Mouse (Mus musculus): Measurements from ENCODE around the gene Aen. TPM values are rescaled to one million over a fixed set of nuclear protein-coding genes. Genes with fewer than 3 reads are reported as not detected.
A peak's percentile ranks its signal among the peaks of the same experiment; 100 is the strongest.

Aen gene
- polyA plus RNA-seq, 1 experiment from 2014 or later, result 38.7 TPM

GRCm38 (mm10) chr7:78881607-78882468 is 13.8 kb upstream of the Aen start:
- no peaks in the 10 kb centered on the region for H3K9me3 ChIP-seq
- H3K27me3 ChIP-seq, result peaks cover 54% of the 10 kb centered on the region
- peak overlapping the region; percentile 41 for H3K4me2 ChIP-seq
- no peaks in the 10 kb centered on the region for H3K36me3 ChIP-seq
- H3K4me3 ChIP-seq, result peak overlapping the region; percentile 22
- ATAC-seq (ENCODE audit: insufficient number of reproducible peaks, low FRiP score, low TSS enrichment, low read depth), result no peak
- WGBS, result 22% methylated on average over 14 of the region's 16 CpGs
- H3K4me1 ChIP-seq, result peaks cover 16% of the 10 kb centered on the region
- H3K9ac ChIP-seq, result no peak overlapping the region
- H3K27ac ChIP-seq, result no peak overlapping the region

- no peak for ATAC-seq (ENCODE audit: insufficient number of reproducible peaks, low FRiP score, low TSS enrichment, low read depth)
- 3% methylated on average over 23 of the region's 23 CpGs for WGBS
- no peak overlapping the region for H3K9ac ChIP-seq
Observed at GRCm38 (mm10) chr7:78882469-78882837, 13.2 kb upstream of the Aen start.

GRCm38 (mm10) chr7:78883016-78883725 is 12.5 kb upstream of the Aen start:
- H3K4me1 ChIP-seq, result peaks cover 16% of the 10 kb centered on the region
- no peak overlapping the region for H3K9ac ChIP-seq
- no peaks in the 10 kb centered on the region for H3K9me3 ChIP-seq
- H3K4me2 ChIP-seq, result peak overlapping the region; percentile 41
- no peak for ATAC-seq (ENCODE audit: insufficient number of reproducible peaks, low FRiP score, low TSS enrichment, low read depth)
- WGBS, result 2% methylated on average over 34 of the region's 34 CpGs
- H3K27me3 ChIP-seq, result peaks cover 57% of the 10 kb centered on the region
- peak overlapping the region; percentile 22 for H3K4me3 ChIP-seq
- no peaks in the 10 kb centered on the region for H3K36me3 ChIP-seq
- no peak overlapping the region for H3K27ac ChIP-seq

More at GRCm38 (mm10) chr7:78882469-78882837, 13.2 kb upstream of the Aen start:
- H3K4me3 ChIP-seq, result peak overlapping the region; percentile 22
- H3K4me1 ChIP-seq, result peaks cover 16% of the 10 kb centered on the region
- H3K36me3 ChIP-seq, result no peaks in the 10 kb centered on the region
- peak overlapping the region; percentile 41 for H3K4me2 ChIP-seq
- peaks cover 54% of the 10 kb centered on the region for H3K27me3 ChIP-seq
- no peak overlapping the region for H3K27ac ChIP-seq
- H3K9me3 ChIP-seq, result no peaks in the 10 kb centered on the region

GRCm38 (mm10) chr7:78883726-78884060 is 12.0 kb upstream of the Aen start:
- Histone ChIP-seq H3K27ac (no peak overlapping the region), H3K27me3 (peaks cover 62% of the 10 kb centered on the region)
- 10% methylated on average over 7 of the region's 8 CpGs for WGBS

GRCm38 (mm10) chr7:78884139-78884538 is 11.5 kb upstream of the Aen start:
- H3K4me1 ChIP-seq, result peaks cover 16% of the 10 kb centered on the region
- no peak overlapping the region for H3K9ac ChIP-seq
- H3K27me3 ChIP-seq, result peaks cover 63% of the 10 kb centered on the region
- ATAC-seq (ENCODE audit: insufficient number of reproducible peaks, low FRiP score, low TSS enrichment, low read depth), result no peak
- H3K4me3 ChIP-seq, result no peak overlapping the region
- H3K4me2 ChIP-seq, result no peak overlapping the region
- WGBS, result 21% methylated on average over 6 of the region's 6 CpGs
- no peaks in the 10 kb centered on the region for H3K9me3 ChIP-seq
- no peak overlapping the region for H3K27ac ChIP-seq
- H3K36me3 ChIP-seq, result no peaks in the 10 kb centered on the region

More at GRCm38 (mm10) chr7:78883726-78884060, 12.0 kb upstream of the Aen start:
- no peak overlapping the region for H3K4me3 ChIP-seq
- H3K4me1 ChIP-seq, result peaks cover 16% of the 10 kb centered on the region
- no peaks in the 10 kb centered on the region for H3K36me3 ChIP-seq
- H3K9me3 ChIP-seq, result no peaks in the 10 kb centered on the region
- H3K9ac ChIP-seq, result no peak overlapping the region
- no peak for ATAC-seq (ENCODE audit: insufficient number of reproducible peaks, low FRiP score, low TSS enrichment, low read depth)
- H3K4me2 ChIP-seq, result no peak overlapping the region

GRCm38 (mm10) chr7:78885404-78885803 is 10.2 kb upstream of the Aen start:
- Histone ChIP-seq H3K27ac (no peak overlapping the region), H3K9me3 (no peaks in the 10 kb centered on the region), H3K4me3 (no peak overlapping the region), H3K4me2 (no peak overlapping the region), H3K9ac (no peak overlapping the region), H3K4me1 (peaks cover 16% of the 10 kb centered on the region), H3K36me3 (no peaks in the 10 kb centered on the region), H3K27me3 (peaks cover 72% of the 10 kb centered on the region)
- WGBS, result 73% methylated on average over 5 of the region's 5 CpGs
- ATAC-seq (ENCODE audit: insufficient number of reproducible peaks, low FRiP score, low TSS enrichment, low read depth), result no peak

GRCm38 (mm10) chr7:78886496-78886895 is 9.2 kb upstream of the Aen start:
- Histone ChIP-seq H3K4me2 (no peak overlapping the region), H3K27me3 (peaks cover 65% of the 10 kb centered on the region), H3K27ac (no peak overlapping the region), H3K9me3 (no peaks in the 10 kb centered on the region), H3K36me3 (no peaks in the 10 kb centered on the region), H3K4me3 (no peak overlapping the region), H3K9ac (no peak overlapping the region), H3K4me1 (peaks cover 16% of the 10 kb centered on the region)
- ATAC-seq (ENCODE audit: insufficient number of reproducible peaks, low FRiP score, low TSS enrichment, low read depth), result no peak
- WGBS, result 81% methylated on average over 4 of the region's 4 CpGs

- H3K9ac ChIP-seq, result no peak overlapping the region
- no peak overlapping the region for H3K4me3 ChIP-seq
- H3K4me1 ChIP-seq, result peaks cover 13% of the 10 kb centered on the region
- no peaks in the 10 kb centered on the region for H3K9me3 ChIP-seq
- peaks cover 57% of the 10 kb centered on the region for H3K27me3 ChIP-seq
- WGBS, result 18% methylated on average over 9 of the region's 9 CpGs
- H3K4me2 ChIP-seq, result no peak overlapping the region
- no peak for ATAC-seq (ENCODE audit: insufficient number of reproducible peaks, low FRiP score, low TSS enrichment, low read depth)
- H3K27ac ChIP-seq, result no peak overlapping the region
- H3K36me3 ChIP-seq, result no peaks in the 10 kb centered on the region
Observed at GRCm38 (mm10) chr7:78887431-78887842, 8.2 kb upstream of the Aen start.

- WGBS, result 3% methylated on average over 16 of the region's 16 CpGs
- Histone ChIP-seq H3K27ac (no peak overlapping the region), H3K9me3 (no peaks in the 10 kb centered on the region), H3K4me2 (no peak overlapping the region), H3K4me3 (no peak overlapping the region), H3K36me3 (no peaks in the 10 kb centered on the region), H3K9ac (no peak overlapping the region), H3K27me3 (peaks cover 29% of the 10 kb centered on the region), H3K4me1 (peaks cover 3% of the 10 kb centered on the region; the same call in 1 of the 2 replicates)
- no peak for ATAC-seq (ENCODE audit: insufficient number of reproducible peaks, low FRiP score, low TSS enrichment, low read depth)
Observed at GRCm38 (mm10) chr7:78890641-78891040, 5.0 kb upstream of the Aen start.

- WGBS, result 90% methylated on average over 10 of the region's 10 CpGs
- H3K36me3 ChIP-seq, result 0 out of 2 replicates have a peak, but pooled peaks cover 5% of the 10 kb centered on the region
- H3K27me3 ChIP-seq, result peaks cover 12% of the 10 kb centered on the region
- H3K9me3 ChIP-seq, result no peaks in the 10 kb centered on the region
- no peak for ATAC-seq (ENCODE audit: insufficient number of reproducible peaks, low FRiP score, low TSS enrichment, low read depth)
- H3K27ac ChIP-seq, result no peak overlapping the region
- peaks cover 19% of the 10 kb centered on the region for H3K4me1 ChIP-seq
- no peak overlapping the region for H3K9ac ChIP-seq
- no peak overlapping the region for H3K4me3 ChIP-seq
- no peak overlapping the region for H3K4me2 ChIP-seq
Observed at GRCm38 (mm10) chr7:78893917-78894316, 1.7 kb upstream of the Aen start.

- Histone ChIP-seq H3K27ac (0 out of 2 replicates have a peak overlapping the region, but pooled peaks have one; percentile 52), H3K4me3 (peak overlapping the region; percentile 92), H3K9ac (no peak overlapping the region), H3K4me2 (peak overlapping the region; percentile 74), H3K9me3 (no peaks in the 10 kb centered on the region), H3K4me1 (peaks cover 19% of the 10 kb centered on the region), H3K36me3 (0 out of 2 replicates have a peak, but pooled peaks cover 5% of the 10 kb centered on the region), H3K27me3 (peaks cover 5% of the 10 kb centered on the region)
- WGBS, result 55% methylated on average over 13 of the region's 13 CpGs
- no peak for ATAC-seq (ENCODE audit: insufficient number of reproducible peaks, low FRiP score, low TSS enrichment, low read depth)
Observed at GRCm38 (mm10) chr7:78895021-78895652, 517 bp upstream of the Aen start.

GRCm38 (mm10) chr7:78897567-78897966 is 1.9 kb downstream of the Aen start:
- 89% methylated on average over 3 of the region's 3 CpGs for WGBS
- no peak for ATAC-seq (ENCODE audit: insufficient number of reproducible peaks, low FRiP score, low TSS enrichment, low read depth)
- H3K9ac ChIP-seq, result no peak overlapping the region
- no peak overlapping the region for H3K27ac ChIP-seq
- peaks cover 14% of the 10 kb centered on the region for H3K36me3 ChIP-seq
- no peaks in the 10 kb centered on the region for H3K27me3 ChIP-seq
- no peaks in the 10 kb centered on the region for H3K9me3 ChIP-seq
- H3K4me3 ChIP-seq, result no peak overlapping the region
- H3K4me2 ChIP-seq, result no peak overlapping the region
- peaks cover 19% of the 10 kb centered on the region for H3K4me1 ChIP-seq

Data from limb, embryonic 15.5 days (tissue).